Mouse (Mus musculus) naive thymus-derived CD4-positive, alpha-beta T cell, adult 2 months (primary cell): ENCODE measurements around the gene Usf3.

Source experiments
- DNase-seq: peaks from one replicate; pipeline ENCODE4 v3.0.0-alpha.2; 2011; ENCODE audit warnings: low read depth

The Usf3 gene

DNA sequence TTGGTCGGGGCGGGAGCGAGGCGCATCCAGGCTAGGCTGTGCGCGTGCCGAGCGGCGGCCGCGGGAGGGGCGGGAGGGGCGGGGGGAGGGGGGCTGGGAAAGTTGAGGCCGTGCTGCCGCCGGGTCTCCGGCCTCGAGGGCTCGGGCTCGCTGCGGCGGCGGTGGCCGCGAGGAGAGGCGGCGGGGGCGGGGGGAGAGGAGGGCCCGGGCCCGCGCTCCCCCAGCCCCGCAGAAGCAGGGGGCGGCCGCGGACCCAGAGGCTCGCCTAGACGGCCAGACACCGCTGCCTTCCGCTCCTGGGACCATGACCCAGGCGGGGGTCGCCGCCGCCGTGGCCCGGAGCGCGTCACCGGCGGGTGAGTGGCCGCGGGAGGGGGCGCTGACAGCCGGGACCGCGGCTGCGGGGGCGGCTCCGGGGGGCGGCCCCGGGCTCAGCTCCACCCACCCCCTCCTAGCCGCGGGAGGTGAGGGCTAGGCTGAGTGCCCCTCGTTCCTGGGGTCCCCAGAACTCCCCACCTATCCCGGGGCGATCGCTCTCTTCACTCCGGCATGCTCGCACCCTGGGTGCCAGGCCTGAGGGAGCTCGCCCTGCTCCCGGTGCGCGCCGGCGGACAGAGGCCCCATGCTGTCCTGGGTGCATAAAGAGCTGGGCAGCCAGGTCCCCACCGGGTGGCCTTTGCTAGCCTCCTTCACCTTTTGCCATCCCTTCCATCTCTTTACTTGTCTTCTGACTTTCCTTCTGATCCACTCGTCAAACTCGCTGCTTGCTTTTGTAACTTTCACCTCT, at the start of gene Usf3:
Gene Usf3 (plus strand): TSS at position 92 of the 787 bp plus-strand sequence.
- peak; percentile 67 for DNase-seq

- no peak for DNase-seq
These were observed 49.3 kb upstream of the Usf3 start for GRCm38 (mm10) chr16:44123786-44124185.

GRCm38 (mm10) chr16:44124713-44125112, 48.3 kb upstream of the Usf3 start:
- DNase-seq = no peak

- no peak for DNase-seq
These were observed 47.6 kb upstream of the Usf3 start for GRCm38 (mm10) chr16:44125436-44125835.

- DNase-seq = no peak
These were observed 46.6 kb upstream of the Usf3 start for GRCm38 (mm10) chr16:44126437-44126836.

- no peak for DNase-seq
These were observed 40.7 kb upstream of the Usf3 start for GRCm38 (mm10) chr16:44132300-44132699.

DNA sequence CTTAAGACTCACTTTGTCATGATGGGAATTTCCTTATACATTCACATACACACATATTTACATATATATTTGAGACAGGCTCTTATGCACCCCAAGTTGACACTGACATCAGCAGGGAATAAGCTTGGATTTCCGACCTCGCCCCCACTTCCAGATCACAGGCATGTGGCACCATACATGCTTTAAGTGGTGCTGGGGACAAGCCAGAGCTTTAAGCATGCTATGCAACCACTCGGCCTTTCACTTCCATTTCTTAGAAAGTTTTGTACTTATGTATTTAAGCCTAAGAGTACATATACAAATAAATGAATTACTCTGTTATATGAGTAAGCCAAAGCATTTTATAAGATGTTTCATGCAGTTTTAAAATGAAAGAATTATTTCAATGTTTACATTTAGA, 39.9 kb upstream of the Usf3 start:
- no peak for DNase-seq

GRCm38 (mm10) chr16:44136511-44137021, 36.5 kb upstream of the Usf3 start:
- no peak for DNase-seq

DNA sequence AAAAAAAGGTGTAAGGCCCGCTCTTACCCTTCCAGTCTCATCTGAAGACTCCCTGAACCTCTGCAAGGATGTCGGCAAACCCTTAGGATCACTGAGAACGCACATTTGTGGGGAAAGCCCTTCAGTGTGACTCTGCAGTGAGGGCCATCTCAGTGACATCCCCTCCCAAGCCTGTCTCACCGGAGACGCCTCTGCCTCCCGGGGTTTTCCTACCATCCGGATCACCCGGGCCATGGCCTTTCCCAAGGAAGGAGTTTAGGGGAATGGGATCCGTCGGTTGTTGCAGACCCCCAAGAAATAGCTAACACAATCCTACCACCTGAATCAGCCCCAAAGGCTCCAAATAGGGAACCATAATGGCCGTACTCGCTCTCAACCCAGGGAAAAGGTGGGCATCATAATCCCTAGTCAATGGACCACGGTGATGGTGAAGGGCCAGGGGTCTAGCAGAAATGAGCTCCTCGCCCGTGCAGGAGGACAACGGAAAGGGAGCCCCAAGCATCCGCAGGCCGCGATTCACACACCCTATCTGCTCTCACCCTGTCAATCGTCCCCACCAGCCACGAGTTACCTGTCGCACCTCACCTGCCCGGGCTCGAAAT, 34.6 kb upstream of the Usf3 start:
- DNase-seq = no peak

DNA sequence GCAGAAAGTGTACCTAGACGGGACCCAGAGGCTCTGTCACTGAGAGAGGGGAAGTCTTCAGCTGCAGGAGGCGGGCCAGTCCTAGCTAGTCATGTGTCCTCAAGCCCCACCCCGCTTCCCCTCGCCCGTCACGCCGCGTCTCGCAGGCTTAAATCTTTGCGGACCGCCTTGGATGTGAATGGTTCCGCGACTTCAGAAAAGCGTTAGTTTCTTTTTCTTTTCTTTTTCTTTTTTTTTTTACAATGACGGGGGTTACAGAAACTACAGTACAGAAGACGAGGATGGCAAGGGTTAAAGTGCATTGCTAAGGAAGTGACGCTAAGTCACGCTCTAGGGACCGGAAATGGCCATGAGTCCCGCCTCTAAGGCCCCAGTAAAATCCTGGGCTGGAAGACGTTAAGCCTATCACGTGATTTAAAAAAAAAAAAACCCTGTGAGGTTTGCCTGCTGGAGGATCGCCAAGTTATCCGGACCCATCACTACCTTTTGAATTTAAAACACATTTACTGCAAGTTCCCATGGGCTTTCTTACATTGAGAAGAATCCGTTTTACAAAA, 34.0 kb upstream of the Usf3 start:
- DNase-seq = peak; percentile 95

DNA sequence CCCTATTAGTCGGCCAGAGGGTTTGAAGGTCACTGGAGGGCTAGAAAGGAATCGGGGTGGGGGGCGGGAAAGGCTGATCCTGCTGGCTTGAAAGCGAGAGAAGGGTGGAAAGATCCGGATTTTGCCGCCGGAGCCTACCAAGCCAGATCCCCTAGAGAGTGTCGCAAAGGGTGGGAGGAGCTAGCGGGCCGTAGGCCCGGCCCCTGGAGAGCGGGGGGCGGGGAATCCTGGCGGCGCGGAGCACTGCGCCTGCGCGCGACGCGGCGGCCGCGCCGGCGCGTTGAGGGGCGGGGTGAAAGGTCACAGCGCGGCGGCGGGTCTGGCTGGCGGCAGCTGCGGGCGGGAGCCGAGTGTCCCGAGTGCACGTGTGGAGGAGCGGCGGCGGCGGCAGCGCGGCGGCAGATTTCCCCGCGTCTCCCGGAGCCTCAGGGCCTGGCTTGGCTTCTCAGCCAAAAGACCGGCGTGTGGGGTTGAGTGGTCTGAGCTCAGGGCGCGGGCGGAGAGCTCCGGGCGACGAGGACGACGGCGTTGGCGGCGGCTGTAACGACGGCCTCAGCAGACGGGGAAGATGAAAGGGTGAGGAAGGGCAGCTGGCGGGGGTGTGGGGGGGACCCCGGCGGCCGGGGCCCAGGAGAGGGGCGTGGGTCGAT, 33.4 kb upstream of the Usf3 start, which contains the start of the genes Atp6v1a and Naa50:
Gene Atp6v1a (minus strand): TSS at position 170 of the 650 bp plus-strand sequence.
Gene Naa50 (plus strand): TSS at position 295 of the 650 bp plus-strand sequence.
- peak; percentile 97 for DNase-seq

- DNase-seq = peak; percentile 84
These were observed 32.8 kb upstream of the Usf3 start for GRCm38 (mm10) chr16:44140186-44140787.

- peak; percentile 14 for DNase-seq
These were observed 31.6 kb upstream of the Usf3 start for GRCm38 (mm10) chr16:44141483-44141882.

- peak; percentile 55 for DNase-seq
These were observed 23.9 kb upstream of the Usf3 start for GRCm38 (mm10) chr16:44149002-44149767.

DNA sequence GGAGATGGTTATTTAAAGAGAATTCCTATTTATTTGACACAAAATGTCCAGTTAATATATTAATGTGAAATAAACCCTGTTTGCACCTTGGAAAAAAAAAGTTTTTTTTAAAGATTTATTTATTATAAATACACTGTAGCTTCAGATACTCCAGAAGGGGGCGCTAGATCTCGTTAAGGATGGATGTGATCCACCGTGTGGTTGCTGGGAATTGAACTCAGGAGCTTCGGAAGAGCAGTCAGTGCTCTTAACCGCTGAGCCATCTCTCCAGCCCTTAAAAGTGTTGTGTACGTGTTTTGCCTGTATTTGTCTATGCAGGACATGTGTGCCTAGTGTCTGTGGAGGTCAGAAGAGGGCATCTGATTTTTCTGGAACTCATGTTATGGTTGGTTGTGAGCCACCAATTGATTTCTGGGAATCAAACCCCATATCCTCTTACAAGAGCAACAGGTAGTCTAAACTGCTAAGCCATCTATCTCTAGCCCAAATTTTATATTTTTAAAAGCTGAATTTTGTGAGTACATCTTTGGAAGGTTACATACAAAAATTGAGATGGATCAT, 18.5 kb upstream of the Usf3 start:
- peak; percentile 20 for DNase-seq

DNA sequence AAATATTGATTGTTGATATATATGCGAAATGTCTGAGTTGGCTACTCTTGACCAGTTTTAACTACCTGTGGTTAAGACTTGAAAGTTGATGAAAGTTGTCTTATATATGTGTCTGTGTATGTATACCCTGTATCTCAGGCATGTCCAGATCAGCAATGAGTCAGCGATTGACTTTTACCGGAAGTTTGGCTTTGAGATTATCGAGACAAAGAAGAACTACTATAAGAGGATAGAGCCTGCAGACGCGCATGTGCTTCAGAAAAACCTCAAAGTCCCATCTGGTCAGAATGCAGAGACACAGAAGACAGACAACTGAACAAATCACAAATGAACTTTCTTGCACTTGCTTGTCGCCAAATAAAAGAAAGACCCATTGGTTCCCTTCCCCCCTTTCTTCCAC, 13.7 kb upstream of the Usf3 start:
- no peak for DNase-seq

DNA sequence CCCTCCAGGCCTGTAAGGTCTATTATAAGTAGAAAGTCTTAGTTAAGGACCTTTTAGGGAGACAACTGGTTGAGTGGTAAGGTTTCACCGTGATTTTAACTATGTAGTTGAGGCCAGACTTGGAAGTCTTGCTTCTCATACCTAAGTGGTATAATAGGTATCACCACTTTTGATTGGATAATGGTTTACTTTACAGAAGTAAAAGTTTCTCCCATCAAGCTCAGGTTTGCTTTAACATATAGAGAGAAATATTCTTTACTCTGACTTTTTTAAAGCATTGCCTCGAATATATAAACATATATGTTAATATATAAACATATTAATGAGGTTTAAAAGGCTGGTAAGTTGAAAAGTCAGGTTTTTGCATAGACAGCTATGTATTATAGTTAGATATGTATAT, 9.2 kb upstream of the Usf3 start:
- no peak for DNase-seq

DNA sequence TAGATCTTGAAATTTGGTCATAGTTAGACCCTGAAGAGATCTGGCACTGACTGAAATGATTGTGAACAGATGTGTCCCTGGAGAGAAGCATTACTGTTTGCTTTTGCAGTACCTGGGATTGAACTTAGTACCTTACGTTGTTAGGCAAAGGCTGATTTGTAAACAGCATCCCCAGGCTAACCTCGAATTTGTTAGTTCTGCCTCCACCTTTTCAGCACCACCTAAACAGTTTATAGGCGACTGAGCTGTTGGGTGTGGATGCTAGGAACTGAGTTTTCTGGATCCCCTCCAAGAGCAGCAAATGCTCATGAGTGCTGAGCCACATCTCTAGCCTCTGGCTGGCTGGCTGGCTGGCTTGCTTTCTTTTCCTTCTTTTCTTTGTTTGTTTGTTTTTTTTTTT, 7.9 kb upstream of the Usf3 start:
- no peak for DNase-seq

GRCm38 (mm10) chr16:44168990-44169389, 4.1 kb upstream of the Usf3 start:
- no peak for DNase-seq

DNA sequence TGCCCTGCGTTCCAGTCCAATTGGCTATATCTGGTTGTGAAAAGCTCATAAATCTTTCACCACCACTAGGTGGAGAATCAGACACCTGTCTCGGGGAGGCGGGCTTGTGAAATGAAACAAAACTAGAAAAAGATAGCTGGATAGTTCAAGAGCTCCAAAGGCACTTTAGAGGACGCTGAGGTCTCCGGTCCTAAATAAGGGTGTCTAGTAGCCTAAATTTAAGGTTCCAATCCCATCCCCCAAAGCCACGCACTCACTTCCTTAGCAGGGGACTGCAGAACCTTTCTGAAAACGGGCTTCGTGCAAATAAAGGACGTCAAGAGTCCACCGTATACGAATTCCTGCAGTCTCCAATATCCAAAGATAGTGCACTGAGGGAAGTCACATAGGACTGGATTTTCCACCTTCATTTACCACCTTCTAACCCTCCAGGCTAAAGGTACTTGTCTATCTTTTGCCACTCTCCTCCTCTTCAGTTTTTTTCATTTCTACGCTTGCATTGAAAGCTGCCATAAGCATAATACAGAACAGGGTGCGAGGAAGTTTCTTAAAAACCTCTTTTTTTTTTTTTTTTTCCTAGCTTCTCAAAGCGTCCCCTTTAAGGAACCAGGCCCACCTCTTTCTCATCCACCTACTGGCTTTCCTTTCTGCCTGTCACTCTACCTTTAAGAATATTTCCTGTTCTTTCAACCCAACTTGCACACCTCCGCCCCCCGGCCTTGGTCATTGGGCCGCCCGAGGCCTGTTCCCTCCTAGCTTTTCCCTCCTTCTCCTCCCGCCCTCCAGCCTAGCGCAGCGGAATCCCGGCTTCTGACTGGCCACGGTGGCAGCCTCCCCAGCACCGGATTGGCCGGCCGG, 520 bp upstream of the Usf3 start:
- DNase-seq = peak; percentile 97
